Mouse (Mus musculus): ENCODE data around the gene Dnajc11. TPM values are rescaled to one million over a fixed set of nuclear protein-coding genes. Genes with fewer than 3 reads are reported as not detected.

Dnajc11 gene
- total RNA-seq, 2 experiments from 2014 or later: 57.8 to 77.5 TPM

DNA sequence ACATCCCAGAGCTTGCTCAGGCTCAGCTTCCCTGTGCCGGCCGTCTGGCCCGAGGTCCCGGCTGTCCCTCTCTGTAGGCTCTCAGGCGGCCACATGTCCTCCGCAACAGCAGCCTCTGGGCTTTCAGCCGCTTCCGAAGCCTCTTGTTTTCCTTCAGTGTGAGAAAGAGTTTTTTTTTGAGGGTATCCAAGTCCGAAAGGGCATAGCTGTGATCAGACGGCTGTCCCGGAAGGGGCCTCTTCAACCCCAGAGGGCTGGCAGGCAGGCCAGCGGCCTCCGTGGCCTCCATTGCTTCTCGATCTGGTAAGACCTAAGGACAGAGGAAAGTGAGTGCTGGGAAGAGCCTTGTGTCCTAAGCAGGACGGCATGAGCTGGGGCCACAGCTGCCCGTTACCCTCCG is 49.6 kb downstream of the Dnajc11 start:
- no peak for ATAC-seq (replicated peaks; ENCODE audit: poor library complexity, severe bottlenecking)

DNA sequence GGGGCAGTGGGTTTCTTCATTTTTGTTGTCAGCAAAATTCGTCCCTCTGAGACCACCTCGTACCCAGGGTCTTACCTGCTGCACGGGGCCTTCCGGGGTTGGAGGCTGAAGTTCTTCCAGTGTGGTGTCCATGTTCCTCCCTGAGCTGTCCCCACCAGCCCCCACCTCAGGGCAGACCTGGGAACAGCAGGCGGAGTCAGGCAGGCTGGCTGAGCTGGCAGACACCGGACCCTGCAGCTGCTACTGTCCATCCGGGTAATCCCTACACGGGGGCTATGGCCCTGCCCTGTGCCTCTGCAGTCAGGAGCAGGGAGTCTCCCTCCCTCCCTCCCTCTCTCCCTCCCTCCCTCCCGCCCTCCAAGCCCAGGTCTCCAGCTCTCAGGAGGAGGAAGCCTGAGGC is 50.1 kb downstream of the Dnajc11 start:
- ATAC-seq (replicated peaks; ENCODE audit: poor library complexity, severe bottlenecking): no peak

DNA sequence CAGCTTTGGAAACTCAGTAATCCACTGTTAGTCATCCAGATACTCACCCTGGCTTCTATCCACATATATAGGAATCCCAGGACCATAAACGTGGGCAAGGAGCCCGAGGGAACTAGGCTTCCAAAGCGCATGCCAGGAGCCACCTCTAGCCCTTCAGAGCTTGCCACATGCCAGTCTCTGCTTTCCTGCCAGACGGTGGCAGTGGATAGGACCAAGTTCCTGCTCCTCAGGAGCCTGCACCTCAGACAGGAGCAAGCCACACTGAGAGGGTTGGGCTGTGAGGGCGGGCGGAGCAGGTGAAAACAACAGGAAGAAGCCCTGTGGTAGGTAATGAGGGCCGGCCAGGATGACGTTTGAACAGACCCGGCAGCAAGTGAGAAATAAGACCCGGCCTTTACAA is 52.4 kb downstream of the Dnajc11 start:
- no peak for ATAC-seq (replicated peaks; ENCODE audit: poor library complexity, severe bottlenecking)

DNA sequence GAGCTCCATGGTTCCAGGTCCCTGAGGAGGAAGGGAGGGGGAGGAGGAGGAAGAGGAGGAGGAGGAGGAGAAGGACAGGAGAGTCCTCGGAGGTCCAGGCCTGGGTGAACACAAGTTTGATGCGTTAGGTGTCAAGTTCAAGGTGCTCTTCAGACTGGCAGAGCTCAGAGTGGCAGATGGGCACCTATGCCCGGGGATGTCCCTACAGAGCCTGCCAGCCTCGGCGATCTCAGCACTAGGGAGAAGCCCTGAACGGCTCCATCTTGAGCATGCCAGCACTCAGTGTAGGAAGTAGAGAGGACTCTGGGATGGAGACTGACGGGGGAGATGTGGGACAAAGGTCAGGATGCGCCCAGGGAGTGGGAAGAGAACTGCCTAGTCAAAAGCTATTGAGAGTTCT is 53.2 kb downstream of the Dnajc11 start:
- no peak for ATAC-seq (replicated peaks; ENCODE audit: poor library complexity, severe bottlenecking)

DNA sequence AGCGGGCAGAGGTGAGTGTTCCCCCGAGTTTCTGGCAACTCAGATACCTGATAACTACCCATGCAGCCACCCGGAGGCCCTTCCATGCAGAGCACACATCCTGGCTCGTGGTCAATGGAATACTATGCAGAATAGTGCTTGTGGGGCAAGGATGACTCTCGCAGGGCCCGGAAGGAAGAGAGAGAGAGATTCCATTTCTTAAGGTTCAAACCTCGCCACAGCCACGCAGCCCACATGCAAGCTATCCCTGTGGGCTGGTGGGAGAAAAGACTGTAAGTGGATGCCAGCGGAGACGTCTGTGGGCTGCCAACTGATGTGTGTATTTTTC is 54.5 kb downstream of the Dnajc11 start:
- no peak for ATAC-seq (replicated peaks; ENCODE audit: poor library complexity, severe bottlenecking)

DNA sequence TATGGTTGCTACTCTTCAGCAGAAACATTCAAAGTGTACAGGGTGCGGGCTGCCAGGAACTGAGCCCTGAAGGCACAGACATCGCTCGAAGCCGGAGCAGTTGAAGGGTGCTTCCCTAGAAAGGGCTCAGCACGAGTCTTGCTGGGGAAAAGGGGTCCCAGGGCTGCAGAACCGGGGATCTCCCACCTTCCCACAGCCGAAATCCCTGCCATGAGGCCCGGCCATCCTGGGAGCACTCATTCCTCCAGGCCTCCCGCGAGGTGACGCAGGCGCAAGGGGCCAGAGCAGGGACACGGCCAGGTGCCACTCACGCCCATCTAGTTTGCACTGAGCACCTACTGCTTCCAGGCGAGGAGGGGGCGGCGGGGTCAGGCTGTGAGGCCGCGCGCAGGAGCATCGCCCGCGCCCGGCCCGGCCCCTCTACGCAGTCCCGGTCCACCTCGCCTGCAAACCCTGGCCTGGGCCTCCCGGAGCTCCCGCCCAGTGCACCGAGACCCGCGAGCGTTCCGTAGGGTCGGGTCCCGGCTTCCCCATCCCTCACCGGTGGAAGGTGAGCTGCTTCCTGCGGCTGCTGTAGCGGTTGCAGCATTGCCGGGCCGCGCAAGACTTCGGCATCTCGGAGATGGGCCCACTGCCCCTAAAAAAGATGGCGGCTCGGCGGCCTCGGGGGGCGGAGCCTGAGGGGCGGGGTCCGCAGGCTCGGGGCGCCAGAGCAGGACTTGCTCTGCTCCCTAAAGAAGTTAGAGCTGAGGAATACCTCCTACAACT is 55.0 kb downstream of the Dnajc11 start, which contains the start of gene Thap3:
Gene Thap3, minus strand, starts transcription at position 656 of the 768 bp plus-strand sequence.
- ATAC-seq (replicated peaks; ENCODE audit: poor library complexity, severe bottlenecking): peak; percentile 82

DNA sequence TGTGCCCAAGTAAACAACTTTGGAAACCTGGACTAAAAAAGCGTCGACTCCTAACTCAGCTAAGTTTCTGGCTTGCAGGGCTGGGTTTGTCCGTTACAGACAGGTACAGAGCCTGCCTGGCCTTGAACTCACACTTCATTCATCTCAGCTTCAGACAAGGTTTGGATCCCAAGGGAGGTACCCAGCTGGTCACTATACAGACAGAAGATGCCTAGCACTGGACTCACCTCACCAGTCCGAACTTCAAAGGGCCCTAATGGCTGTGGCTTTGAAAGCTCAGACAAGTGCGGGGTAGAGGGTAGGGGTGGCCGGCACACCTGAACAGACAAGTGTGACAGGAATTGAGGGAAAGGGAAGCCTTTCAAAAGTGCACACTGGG is 55.6 kb downstream of the Dnajc11 start:
- peak; percentile 4; the same call in 1 of the 2 replicates for ATAC-seq (replicated peaks; ENCODE audit: poor library complexity, severe bottlenecking)

DNA sequence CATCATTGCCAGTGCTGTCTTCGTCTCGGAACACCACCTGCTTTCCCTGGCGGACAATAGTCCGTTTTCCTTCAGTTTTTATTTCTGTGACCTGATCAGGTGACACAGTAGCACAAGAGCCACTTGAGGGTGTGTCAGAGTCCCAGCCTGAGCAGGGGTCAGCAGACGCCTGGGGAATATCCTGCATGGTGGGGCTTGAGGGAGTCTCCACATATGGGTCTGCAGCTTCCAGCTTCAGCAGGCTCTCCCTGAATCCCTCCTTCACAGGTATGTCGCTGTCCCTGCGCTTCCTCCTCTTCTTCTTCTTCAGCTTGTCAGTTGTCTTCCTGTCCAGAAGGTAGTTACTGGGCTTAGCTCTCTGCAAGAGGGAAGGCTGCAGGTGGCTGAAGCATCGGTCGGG is 58.6 kb downstream of the Dnajc11 start:
- no peak for ATAC-seq (replicated peaks; ENCODE audit: poor library complexity, severe bottlenecking)

DNA sequence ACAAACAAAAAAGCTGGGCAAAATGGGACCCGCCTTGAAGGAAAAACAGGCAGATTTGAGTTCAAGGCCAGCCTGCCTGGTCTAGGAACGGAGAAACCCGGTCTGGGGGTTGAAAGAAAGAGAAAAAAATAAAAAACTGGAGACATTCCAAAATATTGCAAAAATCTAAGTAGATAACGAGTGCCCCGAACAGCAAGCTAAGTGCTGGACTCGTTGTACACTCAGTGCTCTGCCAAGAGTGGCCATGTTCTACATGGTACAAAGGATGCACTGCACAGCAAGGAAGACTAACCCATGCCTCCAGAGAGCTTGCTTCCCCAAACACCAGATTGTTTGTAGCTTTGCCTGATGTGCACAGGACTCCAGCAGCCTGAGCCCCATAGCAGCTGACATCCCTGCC is 59.5 kb downstream of the Dnajc11 start:
- ATAC-seq (replicated peaks; ENCODE audit: poor library complexity, severe bottlenecking): no peak

DNA sequence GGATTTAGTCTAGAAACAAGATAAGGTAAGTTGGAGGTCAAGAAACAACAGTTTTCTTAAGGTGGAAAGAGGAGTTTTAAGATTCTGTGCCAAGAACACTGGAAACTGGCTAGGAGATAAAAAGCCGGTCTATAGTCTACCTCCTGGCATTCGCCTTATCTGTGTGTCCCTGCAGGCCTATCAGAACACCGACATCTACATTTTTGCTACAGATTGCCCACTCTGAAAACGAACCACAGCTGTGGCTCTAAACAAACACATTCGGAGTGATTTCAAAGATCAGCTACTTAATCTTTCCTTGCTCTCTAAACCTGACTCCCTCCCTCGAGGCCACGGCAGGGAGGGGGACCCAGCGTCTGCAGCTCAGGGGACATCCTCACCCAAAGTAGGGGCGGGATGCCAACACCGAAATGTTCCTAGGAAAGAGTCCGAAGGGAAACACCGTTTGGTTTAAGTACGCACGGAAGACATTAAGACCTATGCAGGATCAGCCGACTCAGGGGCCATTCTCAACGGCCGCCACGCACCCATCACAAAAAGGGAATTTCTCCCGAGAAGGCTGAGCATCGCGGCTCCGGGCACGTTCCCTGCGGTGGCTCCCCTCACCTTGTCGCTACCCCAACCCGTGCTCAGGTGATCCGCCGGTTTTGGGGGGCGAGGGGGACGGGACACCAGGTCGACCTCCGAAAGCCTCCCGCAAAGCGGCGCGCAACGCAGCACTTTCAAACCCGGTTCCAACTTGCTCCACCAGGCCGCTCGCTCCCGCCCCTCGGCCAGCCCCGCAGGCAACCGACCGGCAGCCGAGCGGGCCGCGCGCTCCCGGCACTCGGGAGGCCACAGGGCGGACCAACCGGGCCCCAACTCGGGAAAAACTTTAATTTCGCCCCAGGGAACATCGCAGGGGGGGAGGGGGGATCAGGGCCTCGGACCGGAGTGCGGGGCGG is 61.0 kb downstream of the Dnajc11 start:
- no peak for ATAC-seq (replicated peaks; ENCODE audit: poor library complexity, severe bottlenecking)

DNA sequence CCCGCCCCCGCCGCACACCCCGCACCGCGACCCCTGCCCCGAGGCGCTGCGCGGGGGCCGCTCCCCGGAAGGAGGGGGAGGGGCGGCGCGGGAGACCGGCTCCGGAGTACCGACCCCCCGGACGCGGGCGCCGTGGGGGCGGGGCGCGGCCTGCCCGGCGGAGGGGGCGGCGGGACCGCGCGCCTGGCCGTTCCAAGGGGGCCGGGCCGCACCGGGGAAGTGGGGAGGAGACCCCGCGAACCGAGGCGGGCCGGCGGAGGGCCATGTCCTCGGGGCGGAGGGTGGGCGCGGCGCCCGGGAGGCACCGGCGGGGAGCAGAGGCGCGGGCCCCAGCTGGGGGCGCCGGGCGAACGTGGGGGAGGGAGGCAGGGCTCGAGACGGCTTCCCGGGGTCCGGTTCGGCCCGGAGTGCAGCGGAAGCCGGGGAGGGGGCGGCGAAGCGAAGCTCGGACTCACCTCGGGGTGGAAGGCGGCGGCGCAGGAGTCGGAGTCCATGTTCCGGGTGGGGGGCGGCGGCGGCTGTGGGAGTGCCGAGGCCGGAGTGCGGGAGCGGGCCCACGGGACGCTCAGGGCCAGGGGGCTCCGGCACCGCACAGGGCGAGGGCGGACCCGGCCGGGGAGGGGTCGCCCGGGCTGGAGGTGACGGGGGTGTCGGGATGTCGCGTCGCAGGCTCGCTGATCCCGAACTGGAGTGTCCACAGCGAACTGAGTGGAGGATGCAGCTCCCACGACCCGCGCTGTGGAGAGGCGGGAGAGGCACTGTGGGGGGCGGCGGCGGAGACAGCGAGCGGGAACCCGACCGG is 62.1 kb downstream of the Dnajc11 start:
- no peak for ATAC-seq (replicated peaks; ENCODE audit: poor library complexity, severe bottlenecking)

DNA sequence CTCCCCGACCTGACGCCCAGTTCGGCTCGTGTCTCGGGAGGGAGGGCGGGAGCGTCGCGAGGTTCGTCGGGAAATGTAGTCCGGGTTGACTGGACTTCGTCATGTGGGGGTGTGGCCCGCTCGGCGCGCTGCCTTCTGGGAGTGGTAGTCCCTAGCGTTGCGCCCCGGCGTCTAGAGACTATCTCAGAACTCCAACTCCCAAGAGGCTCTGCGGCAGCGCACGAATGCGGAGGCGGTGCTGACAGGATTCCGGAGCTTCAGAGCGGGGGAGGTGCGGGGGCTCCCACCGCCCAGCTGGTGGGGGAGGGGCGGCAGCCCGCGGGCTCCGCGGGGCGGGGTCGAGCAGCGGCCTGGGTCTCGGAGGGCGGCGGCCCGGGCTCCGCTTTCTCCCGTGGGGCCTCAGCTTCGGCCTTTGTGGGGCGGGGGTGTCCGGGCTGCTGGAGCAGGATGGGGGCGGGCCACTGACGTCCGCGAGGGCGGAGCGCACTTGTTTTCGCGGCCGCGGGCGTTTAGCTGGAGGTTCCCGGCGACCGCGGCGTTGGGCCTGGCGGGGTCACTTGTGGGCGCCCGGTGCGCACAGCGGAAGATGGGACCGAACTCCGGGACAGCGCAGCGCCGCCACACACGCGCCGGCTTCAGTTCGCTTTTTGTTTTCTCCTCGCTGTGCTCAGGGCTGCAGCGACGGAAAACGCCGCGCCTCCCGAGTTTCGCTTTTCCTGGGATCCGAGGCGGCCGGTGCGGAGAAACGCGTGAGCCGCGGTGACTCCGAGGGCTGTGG is 62.9 kb downstream of the Dnajc11 start, which contains the start of gene Phf13:
Gene Phf13, minus strand, starts transcription at position 86 of the 778 bp plus-strand sequence.
- ATAC-seq (replicated peaks; ENCODE audit: poor library complexity, severe bottlenecking): peak; percentile 85

DNA sequence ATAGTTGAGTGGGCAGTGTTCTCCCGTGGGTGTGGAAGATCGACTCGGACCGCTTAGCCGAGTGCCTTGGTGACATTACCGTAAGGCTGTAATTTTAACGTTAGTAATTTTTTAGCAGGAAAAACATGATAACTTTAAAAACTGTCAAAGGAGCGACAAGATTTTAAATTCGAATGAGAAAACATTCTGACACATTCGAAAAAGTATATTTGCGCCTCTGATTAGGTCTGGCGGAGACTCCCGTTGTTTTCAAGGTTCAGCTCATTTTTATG is 63.4 kb downstream of the Dnajc11 start:
- ATAC-seq (replicated peaks; ENCODE audit: poor library complexity, severe bottlenecking): no peak

DNA sequence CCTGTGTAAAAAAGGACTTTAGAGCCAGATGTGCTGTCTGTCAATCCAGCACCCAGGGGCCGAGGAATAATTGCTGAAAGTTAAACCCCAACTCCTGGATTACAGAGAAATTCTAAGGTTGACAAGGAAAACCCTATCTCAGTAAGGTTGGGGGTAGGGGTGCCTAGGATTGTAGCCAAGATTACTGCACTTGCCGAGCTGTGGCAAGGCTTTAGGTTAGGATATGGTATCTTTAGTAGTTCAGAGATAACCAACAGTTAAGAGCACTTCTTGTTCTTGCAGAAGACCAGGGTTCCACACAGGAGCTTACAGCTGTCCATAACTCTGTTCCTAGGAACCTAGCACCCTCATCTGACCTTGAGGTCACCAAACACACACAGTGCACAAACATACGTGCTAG is 64.2 kb downstream of the Dnajc11 start:
- no peak for ATAC-seq (replicated peaks; ENCODE audit: poor library complexity, severe bottlenecking)

DNA sequence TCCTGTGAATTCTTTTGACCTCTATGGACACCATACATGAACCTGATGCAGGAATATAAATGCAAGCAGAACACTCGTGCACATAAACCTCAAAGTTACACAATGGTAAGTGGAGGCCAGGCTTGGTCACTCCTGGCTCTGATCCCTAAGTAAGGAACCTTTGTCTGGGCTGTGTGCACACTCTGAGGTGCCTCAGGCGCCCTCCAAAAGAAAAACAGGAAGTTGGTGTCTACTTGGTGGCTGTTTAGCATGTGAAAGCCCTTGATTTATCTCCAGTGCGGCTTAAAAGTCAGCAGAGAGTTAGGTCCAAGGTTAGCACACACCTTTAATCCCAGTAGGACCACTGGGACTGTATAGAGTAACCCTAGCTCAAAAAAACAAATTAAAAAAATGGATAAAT is 66.0 kb downstream of the Dnajc11 start:
- peak; percentile 52 for ATAC-seq (replicated peaks; ENCODE audit: poor library complexity, severe bottlenecking)

DNA sequence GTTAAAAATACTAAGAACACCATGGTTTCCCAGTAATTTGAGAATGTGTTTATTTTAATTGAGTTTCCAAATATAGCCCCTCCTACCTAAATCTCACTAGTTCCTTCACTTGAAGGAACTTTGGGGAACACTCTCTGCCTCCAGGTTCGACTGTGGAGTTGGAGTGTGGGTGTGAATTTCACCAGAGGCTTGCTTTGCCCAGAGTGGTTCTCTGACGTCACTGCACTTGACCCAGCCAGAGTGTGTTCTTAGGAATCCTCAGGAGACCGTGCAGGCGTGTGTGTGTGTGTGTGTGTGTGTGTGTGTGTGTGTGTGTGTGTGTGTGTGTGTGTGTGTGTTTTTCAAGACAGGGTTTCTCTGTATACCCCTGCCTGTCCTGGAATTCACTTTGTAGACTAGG is 67.4 kb downstream of the Dnajc11 start:
- ATAC-seq (replicated peaks; ENCODE audit: poor library complexity, severe bottlenecking): no peak

DNA sequence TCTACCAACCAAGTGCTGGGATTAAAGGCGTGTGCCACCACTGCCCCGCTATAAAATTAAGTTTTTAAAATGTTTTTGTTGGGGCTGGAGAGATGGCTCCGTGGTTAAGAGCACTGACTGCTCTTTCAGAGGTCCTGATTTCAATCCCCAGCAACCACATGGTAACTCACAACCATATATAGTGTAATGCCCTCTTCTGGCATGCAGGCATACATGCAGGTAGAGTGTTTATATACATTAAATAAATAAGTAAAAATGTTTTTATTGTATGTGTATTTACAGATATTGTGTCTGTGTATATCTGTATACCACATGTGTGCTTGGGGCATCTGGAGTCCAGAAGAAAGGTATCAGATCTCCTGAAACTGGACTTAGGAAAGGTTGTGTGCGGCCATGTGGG is 67.8 kb downstream of the Dnajc11 start:
- no peak for ATAC-seq (replicated peaks; ENCODE audit: poor library complexity, severe bottlenecking)

DNA sequence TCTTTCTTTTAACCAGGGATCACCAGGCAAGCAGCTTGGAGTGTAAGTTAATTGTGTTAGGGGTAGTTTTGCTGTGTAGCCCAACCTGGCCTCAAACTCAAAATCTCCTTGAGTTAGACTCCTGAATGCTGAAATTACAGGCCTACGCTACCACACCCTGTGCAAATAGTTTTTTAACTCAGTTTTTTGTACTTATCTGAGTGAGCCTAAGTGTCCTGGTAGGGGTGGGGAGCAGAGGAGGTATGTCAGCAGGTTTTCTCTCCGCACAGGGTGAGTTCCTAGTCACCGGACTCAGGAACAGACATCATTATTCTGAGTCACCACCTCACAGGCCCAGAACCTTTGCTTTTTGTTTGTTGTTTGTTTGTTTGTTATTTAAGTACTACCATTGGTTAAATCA is 68.6 kb downstream of the Dnajc11 start:
- ATAC-seq (replicated peaks; ENCODE audit: poor library complexity, severe bottlenecking): no peak

DNA sequence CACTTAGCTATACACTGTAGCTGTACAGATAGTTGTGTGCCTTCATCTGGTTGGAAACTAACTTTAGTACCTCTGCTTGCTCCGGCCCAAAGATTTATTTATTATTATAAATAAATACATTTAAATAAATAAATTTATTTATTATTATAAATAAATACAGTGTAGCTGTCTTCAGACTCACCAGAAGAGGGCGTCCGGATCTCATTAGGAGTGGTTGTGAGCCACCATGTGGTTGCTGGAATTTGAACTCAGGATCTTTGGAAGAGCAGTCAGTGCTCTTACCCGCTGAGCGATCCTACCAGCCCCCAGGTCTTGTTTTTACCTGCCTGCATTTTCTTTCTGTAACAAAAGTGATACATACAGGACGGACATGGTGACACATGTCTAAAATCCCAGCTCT is 72.6 kb downstream of the Dnajc11 start:
- no peak for ATAC-seq (replicated peaks; ENCODE audit: poor library complexity, severe bottlenecking)

DNA sequence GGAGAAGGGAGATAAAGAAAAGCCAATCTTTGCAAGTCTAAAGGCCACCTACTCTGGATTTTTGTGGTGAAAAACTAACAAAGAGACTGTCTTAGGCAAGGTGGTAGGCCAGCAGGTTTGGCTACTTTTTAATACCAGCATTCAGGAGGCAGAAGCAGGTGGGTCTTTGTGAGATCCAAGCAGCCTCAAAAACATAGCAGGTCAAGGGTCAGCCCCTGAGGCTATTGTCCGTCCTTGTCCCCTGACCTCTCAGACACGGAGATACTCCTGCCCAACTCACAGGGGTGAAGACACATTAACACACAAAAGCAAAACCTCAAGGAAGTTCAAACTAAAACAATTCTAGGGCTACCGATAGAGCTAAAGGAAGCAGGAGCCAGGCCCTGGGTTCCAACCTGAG is 73.3 kb downstream of the Dnajc11 start:
- ATAC-seq (replicated peaks; ENCODE audit: poor library complexity, severe bottlenecking): no peak

Measured in granulocyte monocyte progenitor cell, adult 5-6 weeks (primary cell).